In genomic region chr2:30687121-30687551, GRCm38 (mm10) we compare ENCODE assay signal across 9 mouse cellular contexts.
A peak's percentile ranks its signal among the peaks of the same experiment; 100 is the strongest.
DNase-seq lines count a peak whose midpoint lies in the region; ATAC-seq lines count a peak whose summit lies in the region.
"Had no signal": no experiment of that assay in that cellular context is flagged by ENCODE, and none has a peak within 500 bp of the region (broad histone marks: within the 10 kb centered on the region; RNA-seq: fewer than 3 reads in every experiment).

No protein-coding gene starts in this region.

- peaks cover 63% of the 10 kb centered on the region for H3K4me1 ChIP-seq in heart, embryonic 13.5 days
- H3K4me1 ChIP-seq in kidney, embryonic 14.5 days (ENCODE audit: control insufficient read depth, insufficient read depth, low read length) = peaks cover 42% of the 10 kb centered on the region
- peaks cover 53% of the 10 kb centered on the region for H3K4me1 ChIP-seq in lung, embryonic 16.5 days (replicated peaks; ENCODE audit: control insufficient read depth, insufficient read depth, low read length)

- peak; percentile 74 to 84 for DNase-seq in cerebellum, postnatal 10 days
- DNase-seq in cerebellum, adult 11 months = no peak
- peak; percentile 76 for DNase-seq in embryo, embryonic 10.5 days (ENCODE audit: low spot score)
- DNase-seq in right cerebral cortex, adult 18-20 months = peak; percentile 69
- DNase-seq in thymus, postnatal 36 days = no peak

- H3K36me3 ChIP-seq in heart, embryonic 13.5 days = no peaks in the 10 kb centered on the region
- H3K36me3 ChIP-seq in kidney, embryonic 14.5 days (ENCODE audit: control insufficient read depth, insufficient read depth, low read length) = no peaks in the 10 kb centered on the region
- H3K36me3 ChIP-seq in lung, embryonic 16.5 days (ENCODE audit: control insufficient read depth, insufficient read depth, low read length) = no peaks in the 10 kb centered on the region

- H3K4me3 ChIP-seq in heart, embryonic 13.5 days = no peak overlapping the region
- H3K4me3 ChIP-seq in kidney, embryonic 14.5 days (ENCODE audit: low read length) = no peak overlapping the region
- H3K4me3 ChIP-seq in lung, embryonic 16.5 days (ENCODE audit: low read length) = no peak overlapping the region
- H3K4me3 ChIP-seq: megakaryocyte, embryonic 14.5 days had no signal

- peak overlapping the region; percentile 91 for H3K27ac ChIP-seq in heart, embryonic 13.5 days (replicated peaks)
- peak overlapping the region; percentile 75; the same call in 1 of the 2 replicates for H3K27ac ChIP-seq in kidney, embryonic 14.5 days (ENCODE audit: low read depth, low read length)
- peak overlapping the region; percentile 97 for H3K27ac ChIP-seq in lung, embryonic 16.5 days (ENCODE audit: low read length)

- H3K9ac ChIP-seq in heart, embryonic 13.5 days = peak overlapping the region; percentile 61
- peak overlapping the region; percentile 34 for H3K9ac ChIP-seq in kidney, embryonic 14.5 days (ENCODE audit: low read depth, low read length)
- H3K9ac ChIP-seq in lung, embryonic 16.5 days (ENCODE audit: low read length) = peak overlapping the region; percentile 47

- no peaks in the 10 kb centered on the region for H3K27me3 ChIP-seq in heart, embryonic 13.5 days (replicated peaks)
- H3K27me3 ChIP-seq in kidney, embryonic 14.5 days (ENCODE audit: control insufficient read depth, insufficient read depth, low read length) = no peaks in the 10 kb centered on the region
- H3K27me3 ChIP-seq in lung, embryonic 16.5 days (ENCODE audit: control insufficient read depth, insufficient read depth, low read depth, low read length) = no peaks in the 10 kb centered on the region

- 9% methylated on average over 23 of the region's 23 CpGs for WGBS in heart, embryonic 13.5 days
- WGBS in kidney, embryonic 14.5 days = 7% methylated on average over 23 of the region's 23 CpGs
- WGBS in lung, embryonic 16.5 days = 3% methylated on average over 23 of the region's 23 CpGs

- peak overlapping the region; percentile 47 for H3K4me2 ChIP-seq in heart, embryonic 13.5 days
- H3K4me2 ChIP-seq in kidney, embryonic 14.5 days (replicated peaks; ENCODE audit: low read depth, low read length) = peak overlapping the region; percentile 17
- H3K4me2 ChIP-seq in lung, embryonic 16.5 days (ENCODE audit: low read depth, low read length) = peak overlapping the region; percentile 15; the same call in 1 of the 2 replicates

- H3K9me3 ChIP-seq in heart, embryonic 13.5 days = no peaks in the 10 kb centered on the region
- H3K9me3 ChIP-seq in kidney, embryonic 14.5 days (ENCODE audit: control insufficient read depth, low read length) = no peaks in the 10 kb centered on the region
- peaks cover 3% of the 10 kb centered on the region for H3K9me3 ChIP-seq in lung, embryonic 16.5 days (ENCODE audit: control insufficient read depth, low read length)

- ATAC-seq in heart, embryonic 13.5 days (ENCODE audit: extremely low read depth, insufficient number of reproducible peaks, low FRiP score, low TSS enrichment) = peak; percentile 12; the same call in 1 of the 2 replicates
- ATAC-seq in kidney, embryonic 14.5 days (ENCODE audit: low FRiP score, low TSS enrichment) = 0 out of 2 replicates have a peak, but pooled peaks have one; percentile 17
- peak; percentile 63 for ATAC-seq in lung, embryonic 16.5 days (ENCODE audit: low read depth)

Comparison
In these comparisons a context has a peak if more than half of its experiments do, and no peak if none do; other contexts are left out.
1. DNase-seq: peak in cerebellum, postnatal 10 days (2 of 2), embryo, embryonic 10.5 days (single experiment) and right cerebral cortex, adult 18-20 months (single experiment); none in cerebellum, adult 11 months (single experiment) and thymus, postnatal 36 days (0 of 2).
2. ATAC-seq: peak in every context shown above with its lines; median percentile 63 in lung, embryonic 16.5 days; 17 in kidney, embryonic 14.5 days; 12 in heart, embryonic 13.5 days.
3. Peak in every context shown above with its lines, with median percentiles within 50 percentile points of each other: H3K27ac ChIP-seq, H3K4me2 ChIP-seq and H3K9ac ChIP-seq.